Mouse (Mus musculus) thymus, adult 2 months (tissue): Measurements from ENCODE around the gene Chst15. TPM values are rescaled to one million over a fixed set of nuclear protein-coding genes. Genes with fewer than 3 reads are reported as not detected.

Experiments
- DNase-seq: peaks from one replicate; pipeline ENCODE4 v3.0.0; 2021
- H3K27ac ChIP-seq: fragments of 200-500 bp; 2 replicates; pipeline ENCODE4 v1.5.1; 2012; ENCODE audit warnings: low read length, control low read depth; ENCODE audit not compliant: control insufficient read depth, insufficient read depth
- H3K27me3 ChIP-seq: fragments of 200-500 bp; 2 replicates; pipeline ENCODE4 v1.6.1; 2012; ENCODE audit warnings: mild to moderate bottlenecking, low read length, moderate library complexity, mixed read lengths; ENCODE audit not compliant: control insufficient read depth, insufficient read depth
- H3K36me3 ChIP-seq: fragments of 200-500 bp; 2 replicates; pipeline ENCODE4 v1.6.1; 2012; ENCODE audit warnings: mild to moderate bottlenecking, low read length, moderate library complexity; ENCODE audit not compliant: control insufficient read depth, insufficient read depth
- H3K4me1 ChIP-seq: fragments of 200-500 bp; replicated peaks from 2 replicates; pipeline ENCODE4 v1.6.1; 2012; ENCODE audit warnings: low read length; ENCODE audit not compliant: control insufficient read depth, insufficient read depth
- H3K4me3 ChIP-seq: fragments of 200-500 bp; 2 replicates; pipeline ENCODE4 v1.5.1; 2012; ENCODE audit warnings: mild to moderate bottlenecking, low read length, control low read depth, moderate library complexity; ENCODE audit not compliant: control insufficient read depth, insufficient read depth
- CTCF ChIP-seq: fragments of 200-500 bp; IDR thresholded peaks from 2 replicates; pipeline ENCODE4 v1.5.1; 2012; ENCODE audit warnings: mild to moderate bottlenecking, control low read depth, low read length, moderate library complexity, borderline replicate concordance; ENCODE audit not compliant: control insufficient read depth, poor library complexity, insufficient read depth; ENCODE audit errors: extremely low read depth
- POLR2A ChIP-seq: fragments of 200-500 bp; IDR thresholded peaks from 2 replicates; pipeline ENCODE4 v1.6.1; 2012; ENCODE audit warnings: mild to moderate bottlenecking, low read length, control low read depth, moderate library complexity; ENCODE audit not compliant: control insufficient read depth, poor library complexity, insufficient read depth; ENCODE audit errors: extremely low read depth
- WGBS: fragments of 180-500 bp; shearing (Covaris S2); methylation state at CpG from one replicate; pipeline ENCODE4 v1.1.7; 2018; 5-methylcytosine and 5-hydroxymethylcytosine counted together
- polyA plus RNA-seq: library from polyadenylated mRNA; depleted of rRNA; stranded (reverse); fragments of >200 nt; gene quantifications from 2 replicates; pipeline ENCODE4 v1.2.3, GENCODE M21; 2012

Chst15 gene
- polyA plus RNA-seq, 1 experiment = 7.4 TPM

- Histone ChIP-seq H3K27ac (no peak overlapping the region), H3K36me3 (no peaks in the 10 kb centered on the region), H3K27me3 (no peaks in the 10 kb centered on the region), H3K4me3 (no peak overlapping the region), H3K4me1 (no peaks in the 10 kb centered on the region)
- TF ChIP-seq POLR2A = no peak
- TF ChIP-seq CTCF = no peak
- 87% methylated on average over 9 of the region's 9 CpGs for WGBS
- DNase-seq = no peak
Measured at GRCm38 (mm10) chr7:132208946-132209651, 107.9 kb downstream of the Chst15 start.

GRCm38 (mm10) chr7:132204073-132204612 lies 112.9 kb downstream of the Chst15 start:
- H3K27ac ChIP-seq = no peak overlapping the region
- no peaks in the 10 kb centered on the region for H3K36me3 ChIP-seq
- no peaks in the 10 kb centered on the region for H3K4me1 ChIP-seq
- no peaks in the 10 kb centered on the region for H3K27me3 ChIP-seq
- H3K4me3 ChIP-seq = no peak overlapping the region
- DNase-seq = no peak
- 0% methylated on average over 1 of the region's 1 CpGs for WGBS
- TF ChIP-seq POLR2A = no peak
- no peak for TF ChIP-seq CTCF

- no peaks in the 10 kb centered on the region for H3K36me3 ChIP-seq
- TF ChIP-seq CTCF (no peak), POLR2A (no peak)
- H3K4me3 ChIP-seq = no peak overlapping the region
- no peak for DNase-seq
- no peaks in the 10 kb centered on the region for H3K4me1 ChIP-seq
- H3K27me3 ChIP-seq = no peaks in the 10 kb centered on the region
- 65% methylated on average over 6 of the region's 6 CpGs for WGBS
- H3K27ac ChIP-seq = no peak overlapping the region
Measured at GRCm38 (mm10) chr7:132199686-132200085, 117.3 kb downstream of the Chst15 start.

- H3K4me1 ChIP-seq = no peaks in the 10 kb centered on the region
- 100% methylated on average over 1 of the region's 1 CpGs for WGBS
- no peaks in the 10 kb centered on the region for H3K36me3 ChIP-seq
- H3K27ac ChIP-seq = no peak overlapping the region
- H3K27me3 ChIP-seq = no peaks in the 10 kb centered on the region
- TF ChIP-seq CTCF = no peak
- TF ChIP-seq POLR2A = no peak
- no peak for DNase-seq
- H3K4me3 ChIP-seq = no peak overlapping the region
Measured at GRCm38 (mm10) chr7:132198806-132199205, 118.2 kb downstream of the Chst15 start.

GRCm38 (mm10) chr7:132197817-132198475 lies 119.1 kb downstream of the Chst15 start:
- no peaks in the 10 kb centered on the region for H3K27me3 ChIP-seq
- no peaks in the 10 kb centered on the region for H3K36me3 ChIP-seq
- WGBS = 50% methylated on average over 7 of the region's 7 CpGs
- no peaks in the 10 kb centered on the region for H3K4me1 ChIP-seq
- no peak for TF ChIP-seq CTCF
- TF ChIP-seq POLR2A = no peak
- no peak overlapping the region for H3K27ac ChIP-seq
- H3K4me3 ChIP-seq = no peak overlapping the region
- DNase-seq = no peak

DNA sequence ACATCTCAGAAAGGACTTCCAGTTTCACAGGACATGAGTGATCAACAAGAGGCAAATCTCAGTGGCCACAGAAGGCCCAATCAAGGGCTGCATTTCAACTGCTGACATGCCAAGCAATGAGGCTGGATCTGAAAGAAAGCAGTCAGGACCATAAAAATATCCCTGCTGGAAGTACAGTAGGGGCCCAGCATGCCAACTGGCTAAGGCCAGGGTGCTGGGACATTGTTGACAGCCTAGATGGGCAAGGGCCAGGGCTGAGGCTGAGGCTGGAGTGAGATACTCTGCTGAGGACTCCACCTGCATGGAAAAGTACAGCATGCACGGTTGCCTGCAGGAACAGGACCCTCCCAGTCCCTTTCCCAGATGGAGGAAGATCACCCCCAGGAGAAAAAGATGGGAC lies 120.4 kb downstream of the Chst15 start:
- Histone ChIP-seq H3K27ac (no peak overlapping the region), H3K4me1 (no peaks in the 10 kb centered on the region), H3K36me3 (no peaks in the 10 kb centered on the region), H3K27me3 (no peaks in the 10 kb centered on the region), H3K4me3 (no peak overlapping the region)
- WGBS = 88% methylated on average over 1 of the region's 1 CpGs
- TF ChIP-seq CTCF (no peak), POLR2A (no peak)
- DNase-seq = no peak
